Mouse (Mus musculus) intestine, postnatal 0 days (tissue): Measurements from ENCODE around the gene Ryr2. TPM values are rescaled to one million over a fixed set of nuclear protein-coding genes. Genes with fewer than 3 reads are reported as not detected.

Source experiments
- ATAC-seq: fragments of 200-750 bp; cut with Nextera tagmentation; 2 replicates; pipeline ENCODE4 v1.8.0; 2017; ENCODE audit warnings: mild to moderate bottlenecking, moderate TSS enrichment, moderate library complexity
- H3K27ac ChIP-seq: fragments of 300-500 bp; sonication (generic); 2 replicates; pipeline ENCODE4 v1.5.1; 2014; ENCODE audit warnings: mild to moderate bottlenecking, low read depth, low read length, moderate library complexity
- H3K27me3 ChIP-seq: fragments of 300-500 bp; sonication (generic); replicated peaks from 2 replicates; pipeline ENCODE4 v1.6.1; 2014; ENCODE audit warnings: low read length, mixed read lengths; ENCODE audit not compliant: control insufficient read depth, insufficient read depth
- H3K36me3 ChIP-seq: fragments of 300-500 bp; sonication (generic); 2 replicates; pipeline ENCODE4 v1.6.1; 2014; ENCODE audit warnings: mild to moderate bottlenecking, moderate library complexity; ENCODE audit not compliant: control insufficient read depth, insufficient read depth
- H3K4me1 ChIP-seq: fragments of 300-500 bp; sonication (generic); replicated peaks from 2 replicates; pipeline ENCODE4 v1.6.1; 2014; ENCODE audit warnings: antibody characterized with exemption, low read length, mixed read lengths; ENCODE audit not compliant: control insufficient read depth, insufficient read depth
- H3K4me2 ChIP-seq: fragments of 300-500 bp; sonication (generic); replicated peaks from 2 replicates; pipeline ENCODE4 v1.6.1; 2014; ENCODE audit warnings: low read depth, mild to moderate bottlenecking, moderate library complexity
- H3K4me3 ChIP-seq: fragments of 300-500 bp; sonication (generic); 2 replicates; pipeline ENCODE4 v1.5.1; 2014; ENCODE audit warnings: low read depth, low read length
- H3K9ac ChIP-seq: fragments of 300-500 bp; sonication (generic); 2 replicates; pipeline ENCODE4 v1.6.1; 2014; ENCODE audit warnings: mild to moderate bottlenecking, low read depth, low read length
- H3K9me3 ChIP-seq: fragments of 300-500 bp; sonication (generic); 2 replicates; pipeline ENCODE4 v1.6.1; 2016; ENCODE audit warnings: mixed run types; ENCODE audit not compliant: control insufficient read depth
- CTCF ChIP-seq: sonication (generic); IDR thresholded peaks from 2 replicates; pipeline ENCODE4 v1.5.1; 2016; ENCODE audit warnings: low read depth, mild to moderate bottlenecking, control low read depth, antibody characterized with exemption, moderate library complexity
- WGBS: fragments of 180-500 bp; shearing (Covaris S2); extraction: QIAGEN DNeasy Blood & Tissue Kit; methylation state at CpG from one replicate; pipeline ENCODE4 v1.1.7; 2014; 5-methylcytosine and 5-hydroxymethylcytosine counted together
- polyA plus RNA-seq: library from polyadenylated mRNA; unstranded; fragments of >200 nt; fragmentation: Nextera tagmentation; extraction: Ambion mirVana; gene quantifications from 2 replicates; pipeline ENCODE4 v1.2.1, GENCODE M21; 2015

The Ryr2 gene
- polyA plus RNA-seq, 1 experiment from 2014 or later = 0.74 TPM

DNA sequence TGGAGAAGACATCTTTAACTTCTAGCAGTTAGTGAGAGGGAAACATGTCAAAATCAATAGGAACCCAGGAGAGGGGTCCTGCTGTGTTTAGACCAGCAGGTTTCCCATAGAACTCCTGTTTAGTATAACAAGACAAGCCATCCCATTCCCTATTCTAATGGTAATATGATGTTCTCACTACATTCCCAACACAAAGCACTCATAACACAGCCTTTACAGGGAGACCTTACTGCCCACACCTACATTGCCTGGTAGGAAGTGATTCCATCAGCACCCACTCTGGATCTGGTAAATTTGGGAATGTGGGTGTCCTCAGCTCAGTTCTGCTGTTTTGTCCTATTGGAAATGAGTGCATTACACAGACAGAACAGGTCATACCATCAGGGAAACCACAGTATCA is 127.7 kb downstream of the Ryr2 start:
- no peaks in the 10 kb centered on the region for H3K27me3 ChIP-seq
- H3K27ac ChIP-seq = no peak overlapping the region
- ATAC-seq = no peak
- no peak for TF ChIP-seq CTCF
- no peaks in the 10 kb centered on the region for H3K9me3 ChIP-seq
- H3K4me1 ChIP-seq = no peaks in the 10 kb centered on the region
- H3K4me3 ChIP-seq = no peak overlapping the region
- H3K36me3 ChIP-seq = no peaks in the 10 kb centered on the region
- H3K9ac ChIP-seq = no peak overlapping the region
- no peak overlapping the region for H3K4me2 ChIP-seq

GRCm38 (mm10) chr13:11978359-11978758 is 128.4 kb downstream of the Ryr2 start:
- no peak overlapping the region for H3K4me2 ChIP-seq
- WGBS = 73% methylated on average over 2 of the region's 2 CpGs
- TF ChIP-seq CTCF = no peak
- H3K4me3 ChIP-seq = no peak overlapping the region
- no peak for ATAC-seq
- H3K36me3 ChIP-seq = no peaks in the 10 kb centered on the region
- no peaks in the 10 kb centered on the region for H3K27me3 ChIP-seq
- H3K4me1 ChIP-seq = no peaks in the 10 kb centered on the region
- H3K27ac ChIP-seq = no peak overlapping the region
- H3K9me3 ChIP-seq = no peaks in the 10 kb centered on the region
- no peak overlapping the region for H3K9ac ChIP-seq

- 75% methylated on average over 4 of the region's 4 CpGs for WGBS
- H3K4me3 ChIP-seq = no peak overlapping the region
- no peak for TF ChIP-seq CTCF
- no peaks in the 10 kb centered on the region for H3K36me3 ChIP-seq
- H3K4me2 ChIP-seq = no peak overlapping the region
- no peak overlapping the region for H3K9ac ChIP-seq
- no peaks in the 10 kb centered on the region for H3K4me1 ChIP-seq
- H3K27ac ChIP-seq = no peak overlapping the region
- H3K9me3 ChIP-seq = no peaks in the 10 kb centered on the region
- no peak for ATAC-seq
- no peaks in the 10 kb centered on the region for H3K27me3 ChIP-seq
Observed at GRCm38 (mm10) chr13:11977606-11978005, 129.1 kb downstream of the Ryr2 start.

DNA sequence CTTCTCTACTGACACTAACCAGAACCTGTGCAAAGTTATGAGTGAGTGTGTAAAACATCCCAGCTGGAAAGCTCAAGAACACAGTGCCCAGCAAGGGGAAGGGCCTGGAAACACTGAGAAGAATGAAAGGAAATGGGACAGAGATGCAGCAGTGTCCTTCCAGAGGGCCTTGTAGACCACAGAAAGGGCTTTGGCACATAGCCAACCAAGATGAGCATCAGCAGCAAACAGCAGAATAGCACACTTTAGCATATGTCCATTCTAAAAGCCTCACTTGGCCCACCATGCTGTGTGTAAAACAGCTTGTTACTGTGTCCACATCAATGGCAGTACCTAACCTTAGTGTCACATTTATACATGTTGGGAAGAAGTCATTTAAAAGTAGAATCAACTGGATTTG is 142.4 kb downstream of the Ryr2 start:
- no peaks in the 10 kb centered on the region for H3K27me3 ChIP-seq
- no peak overlapping the region for H3K4me2 ChIP-seq
- ATAC-seq = no peak
- H3K4me3 ChIP-seq = no peak overlapping the region
- no peaks in the 10 kb centered on the region for H3K9me3 ChIP-seq
- no peaks in the 10 kb centered on the region for H3K36me3 ChIP-seq
- TF ChIP-seq CTCF = no peak
- no peak overlapping the region for H3K9ac ChIP-seq
- no peaks in the 10 kb centered on the region for H3K4me1 ChIP-seq
- H3K27ac ChIP-seq = no peak overlapping the region

DNA sequence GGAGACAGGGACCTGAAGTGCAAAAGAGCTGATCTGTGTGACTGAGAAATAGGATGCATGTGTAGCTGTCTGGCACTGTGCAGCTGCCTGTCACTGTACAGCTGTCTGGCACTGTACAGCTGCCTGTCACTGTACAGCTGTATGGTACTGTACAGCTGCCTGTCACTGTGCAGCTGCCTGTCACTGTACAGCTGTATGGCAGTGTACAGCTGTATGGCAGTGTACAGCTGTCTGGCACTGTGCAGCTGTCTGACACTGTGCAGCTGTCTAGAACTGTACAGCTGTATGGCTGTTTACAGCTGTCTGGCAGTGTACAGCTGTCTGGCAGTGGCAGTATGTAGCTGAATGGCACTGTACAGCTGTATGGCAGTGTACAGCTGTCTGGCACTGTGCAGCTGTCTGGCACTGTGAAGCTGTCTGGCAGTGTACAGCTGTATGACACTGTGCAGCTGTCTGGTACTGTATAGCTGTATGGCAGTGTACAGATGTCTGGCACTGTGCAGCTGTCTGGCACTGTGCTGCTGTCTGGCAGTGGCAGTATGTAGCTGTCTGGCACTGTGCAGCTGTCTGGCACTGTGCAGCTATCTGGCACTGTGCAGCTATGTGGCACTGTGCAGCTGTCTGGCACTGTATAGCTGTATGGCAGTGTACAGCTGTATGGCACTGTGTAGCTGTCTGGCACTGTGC is 147.1 kb downstream of the Ryr2 start:
- H3K9ac ChIP-seq = no peak overlapping the region
- no peak for ATAC-seq
- TF ChIP-seq CTCF = no peak
- no peaks in the 10 kb centered on the region for H3K9me3 ChIP-seq
- no peaks in the 10 kb centered on the region for H3K27me3 ChIP-seq
- no peak overlapping the region for H3K4me2 ChIP-seq
- no peaks in the 10 kb centered on the region for H3K4me1 ChIP-seq
- H3K27ac ChIP-seq = no peak overlapping the region
- no peak overlapping the region for H3K4me3 ChIP-seq
- H3K36me3 ChIP-seq = no peaks in the 10 kb centered on the region

DNA sequence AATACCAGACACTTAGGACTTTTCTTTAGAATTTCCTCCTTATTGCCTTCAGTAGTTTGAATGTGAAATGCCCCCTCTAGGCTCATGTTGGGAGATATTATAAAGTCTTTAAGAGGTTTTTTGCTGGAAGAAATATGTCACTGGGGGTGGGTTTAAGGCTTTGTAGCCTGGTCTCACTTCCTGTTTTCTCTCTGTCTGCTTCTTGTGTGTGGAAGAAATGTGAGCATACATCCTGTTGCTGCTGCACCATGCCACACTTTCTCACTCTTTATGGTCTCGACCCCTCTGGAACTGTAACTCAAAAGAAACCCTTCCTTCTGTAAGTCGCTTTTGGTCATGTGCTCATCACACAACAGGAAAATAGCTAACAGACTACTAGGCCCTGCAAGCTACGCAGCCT is 147.9 kb downstream of the Ryr2 start:
- Histone ChIP-seq H3K36me3 (no peaks in the 10 kb centered on the region), H3K9me3 (no peaks in the 10 kb centered on the region), H3K4me3 (no peak overlapping the region), H3K27me3 (no peaks in the 10 kb centered on the region), H3K4me2 (no peak overlapping the region), H3K27ac (no peak overlapping the region), H3K9ac (no peak overlapping the region), H3K4me1 (no peaks in the 10 kb centered on the region)
- no peak for TF ChIP-seq CTCF
- WGBS = 83% methylated on average over 3 of the region's 3 CpGs
- no peak for ATAC-seq

DNA sequence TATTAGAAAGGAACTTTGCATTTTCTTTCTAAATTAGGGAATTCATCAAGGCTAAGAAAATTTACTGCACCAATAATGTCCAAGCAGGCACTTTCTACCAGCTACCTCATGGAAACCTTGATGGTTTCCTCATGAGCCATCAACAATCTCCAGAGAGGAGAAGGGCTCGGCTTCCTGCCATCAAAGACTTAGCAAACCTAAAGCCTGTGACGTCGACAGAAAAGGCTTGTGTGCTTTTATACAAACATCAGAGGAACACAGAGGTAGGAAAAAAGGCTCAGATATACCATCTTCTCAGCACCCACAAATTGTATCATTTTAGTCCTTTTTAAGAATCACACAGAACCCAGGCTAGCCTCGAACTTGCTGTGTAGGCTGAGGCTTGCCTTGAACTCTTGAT is 148.5 kb downstream of the Ryr2 start:
- Histone ChIP-seq H3K9me3 (no peaks in the 10 kb centered on the region), H3K36me3 (no peaks in the 10 kb centered on the region), H3K4me1 (no peaks in the 10 kb centered on the region), H3K27me3 (no peaks in the 10 kb centered on the region), H3K27ac (no peak overlapping the region), H3K4me3 (no peak overlapping the region), H3K4me2 (no peak overlapping the region), H3K9ac (no peak overlapping the region)
- 67% methylated on average over 4 of the region's 4 CpGs for WGBS
- no peak for TF ChIP-seq CTCF
- ATAC-seq = no peak
